Mouse (Mus musculus): ENCODE data around the gene Hemk1. TPM values are rescaled to one million over a fixed set of nuclear protein-coding genes. Genes with fewer than 3 reads are reported as not detected.
A peak's percentile ranks its signal among the peaks of the same experiment; 100 is the strongest.

Gene Hemk1
- polyA plus RNA-seq (2016; fragmentation: Nextera tagmentation; extraction: Ambion mirVana), result 12.1 and 13.4 TPM in 2 replicates

DNA sequence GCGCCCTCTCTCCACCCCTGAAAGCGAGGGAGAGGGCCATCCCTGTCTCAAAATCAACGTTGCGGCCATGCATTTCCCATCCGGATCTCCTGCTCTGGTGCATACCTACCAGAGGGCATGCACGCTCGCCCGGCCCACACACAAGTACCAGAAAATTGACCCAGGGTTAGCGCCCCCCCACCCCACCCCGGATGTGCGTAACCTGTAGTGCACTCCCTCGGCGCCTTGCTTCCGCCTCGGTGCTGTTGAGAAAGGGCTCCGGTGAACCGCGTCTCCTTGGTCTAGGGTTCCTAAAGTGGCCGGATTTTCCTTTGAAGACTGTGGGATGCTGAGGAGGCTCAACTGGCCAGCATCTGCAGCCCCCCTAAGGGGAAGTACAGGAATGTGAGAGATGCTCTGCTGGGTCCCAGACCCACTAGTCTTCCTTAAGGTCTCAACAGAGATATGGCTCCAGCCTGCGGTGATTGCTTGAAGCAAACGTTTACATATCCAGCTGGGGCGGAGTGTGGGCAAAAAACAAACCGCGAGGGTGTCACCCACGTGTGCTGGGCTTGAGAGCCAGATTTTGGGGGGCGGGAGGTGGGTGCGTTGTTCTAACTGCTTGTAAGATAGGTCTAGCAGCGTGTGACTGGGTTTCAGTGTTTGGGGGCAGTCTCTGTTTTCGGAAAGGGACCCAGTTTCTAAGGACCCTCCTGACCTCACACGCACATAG is at the start of gene Hemk1:
TSS of gene Hemk1 (minus strand) at position 179 of the 712 bp plus-strand sequence.
- no peaks in the 10 kb centered on the region for H3K9me3 ChIP-seq
- H3K27me3 ChIP-seq (ENCODE audit: insufficient read depth, poor library complexity, severe bottlenecking), result peaks cover 26% of the 10 kb centered on the region
- 5% methylated on average over 30 of the region's 30 CpGs for WGBS
- H3K27ac ChIP-seq, result peak within 1 kb of the TSS; percentile 90
- peaks cover 42% of the 10 kb centered on the region for H3K4me1 ChIP-seq (replicated peaks)
- H3K36me3 ChIP-seq, result no peaks in the 10 kb centered on the region; the same call in 1 of the 2 replicates
- H3K4me3 ChIP-seq, result peak within 1 kb of the TSS; percentile 69
- DNase-seq (ENCODE audit: low spot score), result peak; percentile 83

GRCm38 (mm10) chr9:107387708-107388107 is 49.6 kb upstream of the Hemk1 start:
- Histone ChIP-seq H3K27ac (no peak overlapping the region), H3K36me3 (no peaks in the 10 kb centered on the region), H3K27me3 (ENCODE audit: insufficient read depth, poor library complexity, severe bottlenecking) (peaks cover 69% of the 10 kb centered on the region), H3K4me1 (replicated peaks) (peaks cover 39% of the 10 kb centered on the region), H3K4me3 (no peak overlapping the region), H3K9me3 (no peaks in the 10 kb centered on the region)
- 91% methylated on average over 3 of the region's 3 CpGs for WGBS
- DNase-seq (ENCODE audit: low spot score), result no peak

DNA sequence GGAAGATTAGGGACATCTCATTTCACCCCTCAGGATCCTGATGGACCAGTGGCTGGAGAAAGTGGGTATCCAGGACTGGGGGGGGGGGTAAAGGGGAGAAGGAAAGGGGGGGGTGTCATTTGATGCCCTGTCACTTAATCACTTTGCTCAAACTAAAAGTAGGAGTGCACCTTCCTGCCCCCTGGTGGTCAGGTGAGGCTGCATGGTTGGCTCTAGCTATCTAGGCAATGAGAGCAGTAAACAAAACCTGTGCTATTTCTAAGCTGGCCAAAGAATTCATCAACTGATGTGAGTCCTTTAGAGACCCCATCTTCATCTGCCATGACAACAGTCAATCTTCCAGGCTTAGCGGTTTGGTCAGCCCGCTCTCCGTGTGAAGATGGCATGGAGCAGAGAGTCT is 48.6 kb upstream of the Hemk1 start:
- Histone ChIP-seq H3K27me3 (ENCODE audit: insufficient read depth, poor library complexity, severe bottlenecking) (peaks cover 74% of the 10 kb centered on the region), H3K36me3 (no peaks in the 10 kb centered on the region), H3K9me3 (no peaks in the 10 kb centered on the region), H3K4me3 (no peak overlapping the region), H3K27ac (no peak overlapping the region), H3K4me1 (replicated peaks) (peaks cover 39% of the 10 kb centered on the region)
- DNase-seq (ENCODE audit: low spot score), result no peak
- WGBS, result 59% methylated on average over 3 of the region's 3 CpGs

DNA sequence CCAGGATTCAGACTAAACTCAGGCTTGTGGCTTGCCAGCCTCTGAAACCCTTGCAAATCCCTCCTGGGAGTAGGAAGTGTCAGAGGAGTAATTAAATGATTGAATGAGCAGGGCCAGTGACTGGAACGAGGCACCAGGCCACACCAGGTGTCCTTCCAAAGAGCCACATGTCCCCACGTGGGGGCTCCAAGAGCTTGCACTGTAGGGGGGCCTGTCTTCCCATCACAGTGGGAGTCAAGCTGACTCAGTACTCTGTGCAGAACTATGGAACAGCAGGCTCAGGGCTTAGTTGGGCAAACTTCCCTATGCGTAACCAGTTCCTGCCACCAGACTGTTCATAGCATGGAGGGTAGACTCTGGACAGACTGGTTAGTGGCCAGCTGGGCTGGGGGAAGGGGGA is 46.2 kb upstream of the Hemk1 start:
- Histone ChIP-seq H3K27ac (no peak overlapping the region), H3K9me3 (no peaks in the 10 kb centered on the region), H3K4me1 (replicated peaks) (peaks cover 32% of the 10 kb centered on the region), H3K27me3 (ENCODE audit: insufficient read depth, poor library complexity, severe bottlenecking) (peaks cover 84% of the 10 kb centered on the region), H3K36me3 (no peaks in the 10 kb centered on the region), H3K4me3 (no peak overlapping the region)
- WGBS, result 16% methylated on average over 3 of the region's 3 CpGs
- DNase-seq (ENCODE audit: low spot score), result no peak

DNA sequence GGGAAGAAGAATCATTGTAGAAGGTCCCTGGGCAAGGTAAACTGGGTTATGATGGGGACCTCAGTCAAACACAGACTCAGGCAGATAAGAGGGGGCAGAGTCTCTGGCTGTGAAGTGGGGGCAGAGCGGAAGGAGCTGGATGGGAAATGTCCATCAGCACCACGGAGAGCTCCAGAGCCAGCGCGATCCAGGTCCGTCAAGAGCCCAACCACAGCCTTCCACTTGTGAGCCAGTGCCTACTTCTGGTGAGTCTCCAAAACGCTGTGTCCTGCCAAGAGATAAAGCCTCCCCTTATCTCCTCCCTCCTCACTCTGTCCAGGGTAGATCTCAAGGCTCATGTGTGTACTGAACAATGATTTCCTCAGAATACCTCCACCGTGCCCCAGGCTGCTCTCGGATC is 43.6 kb upstream of the Hemk1 start:
- Histone ChIP-seq H3K36me3 (no peaks in the 10 kb centered on the region), H3K4me3 (no peak overlapping the region), H3K27ac (no peak overlapping the region), H3K9me3 (no peaks in the 10 kb centered on the region), H3K27me3 (ENCODE audit: insufficient read depth, poor library complexity, severe bottlenecking) (peaks cover 95% of the 10 kb centered on the region), H3K4me1 (replicated peaks) (peaks cover 37% of the 10 kb centered on the region)
- 9% methylated on average over 8 of the region's 8 CpGs for WGBS
- peak; percentile 57 for DNase-seq (ENCODE audit: low spot score)

GRCm38 (mm10) chr9:107377961-107378512 is 39.9 kb upstream of the Hemk1 start:
- H3K9me3 ChIP-seq, result no peaks in the 10 kb centered on the region
- peak overlapping the region; percentile 69 for H3K27ac ChIP-seq
- H3K4me3 ChIP-seq, result peak overlapping the region; percentile 56
- peak; percentile 63 for DNase-seq (ENCODE audit: low spot score)
- peaks cover 97% of the 10 kb centered on the region for H3K27me3 ChIP-seq (ENCODE audit: insufficient read depth, poor library complexity, severe bottlenecking)
- WGBS, result under 1% methylated on average over 35 of the region's 35 CpGs
- no peaks in the 10 kb centered on the region for H3K36me3 ChIP-seq
- H3K4me1 ChIP-seq (replicated peaks), result peaks cover 34% of the 10 kb centered on the region

DNA sequence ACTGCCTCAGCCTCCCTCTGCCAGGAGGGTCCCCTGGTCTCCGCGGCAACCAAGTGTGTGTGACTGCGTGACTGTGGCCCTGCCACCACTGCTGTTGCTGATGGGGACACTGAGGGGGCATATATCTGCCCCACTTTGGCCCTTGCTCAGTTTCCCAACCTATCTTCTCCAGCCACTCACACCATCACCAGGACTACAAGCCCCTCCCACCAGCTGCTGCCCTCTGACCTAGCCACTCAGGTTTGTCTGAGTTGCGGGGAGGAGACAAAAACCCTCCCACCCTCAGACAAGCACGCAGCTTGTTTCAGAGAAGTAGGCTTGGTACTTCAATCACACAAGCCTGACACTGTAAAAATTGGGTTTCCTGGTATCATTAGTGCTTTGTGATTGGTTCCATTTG is 37.3 kb upstream of the Hemk1 start:
- peaks cover 92% of the 10 kb centered on the region for H3K27me3 ChIP-seq (ENCODE audit: insufficient read depth, poor library complexity, severe bottlenecking)
- 11% methylated on average over 5 of the region's 5 CpGs for WGBS

DNA sequence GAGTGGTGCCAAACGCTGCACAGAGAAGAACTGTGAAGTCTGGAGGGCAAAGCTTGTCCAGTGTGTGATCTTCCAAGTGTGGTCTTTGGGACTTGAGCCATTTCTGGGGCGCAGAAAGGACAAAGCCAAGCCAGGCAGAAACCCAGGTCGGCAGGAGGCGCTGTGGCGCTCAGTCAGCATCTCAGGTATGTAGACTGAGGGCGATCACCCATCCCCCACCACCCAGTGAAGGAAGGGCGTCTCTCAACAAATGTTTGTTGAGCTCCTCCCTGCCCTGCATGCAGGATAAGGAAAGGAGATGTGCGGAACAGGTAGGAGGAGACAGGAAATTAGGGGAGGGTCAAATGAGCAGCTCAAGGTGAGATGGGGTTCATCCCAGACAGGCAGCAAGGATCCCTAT is 36.5 kb upstream of the Hemk1 start:
- DNase-seq (ENCODE audit: low spot score), result no peak
- Histone ChIP-seq H3K27ac (no peak overlapping the region), H3K9me3 (no peaks in the 10 kb centered on the region), H3K36me3 (no peaks in the 10 kb centered on the region), H3K4me3 (no peak overlapping the region), H3K4me1 (replicated peaks) (peaks cover 48% of the 10 kb centered on the region), H3K27me3 (ENCODE audit: insufficient read depth, poor library complexity, severe bottlenecking) (peaks cover 89% of the 10 kb centered on the region)
- WGBS, result 6% methylated on average over 8 of the region's 8 CpGs

More for the DNA sequence above, 37.3 kb upstream of the Hemk1 start:
- H3K27ac ChIP-seq, result no peak overlapping the region
- 0 out of 2 replicates have a peak overlapping the region, but pooled peaks have one; percentile 1 for H3K4me3 ChIP-seq
- peak; percentile 35 for DNase-seq (ENCODE audit: low spot score)
- no peaks in the 10 kb centered on the region for H3K36me3 ChIP-seq
- peaks cover 40% of the 10 kb centered on the region for H3K4me1 ChIP-seq (replicated peaks)
- no peaks in the 10 kb centered on the region for H3K9me3 ChIP-seq

DNA sequence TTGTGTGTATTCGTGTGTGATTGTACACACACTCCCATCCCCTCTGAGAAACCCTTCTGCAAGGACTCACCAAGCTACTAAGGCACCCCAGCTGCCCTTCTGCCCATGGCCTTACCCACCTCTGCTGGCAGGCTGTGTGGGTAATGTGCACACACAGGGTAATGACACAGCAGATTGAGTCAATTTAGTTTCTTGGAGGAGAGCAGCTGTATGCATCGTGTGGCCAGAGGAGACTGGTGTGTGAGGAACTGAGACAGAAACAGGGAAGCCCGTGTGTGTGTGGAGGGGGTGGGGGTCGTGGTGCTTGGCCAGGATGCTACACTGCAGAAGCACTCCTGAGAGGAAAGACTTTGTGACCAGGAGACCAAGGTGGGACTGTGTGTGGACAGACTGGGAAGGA is 34.3 kb upstream of the Hemk1 start:
- no peaks in the 10 kb centered on the region for H3K9me3 ChIP-seq
- no peaks in the 10 kb centered on the region for H3K36me3 ChIP-seq
- 74% methylated on average over 4 of the region's 4 CpGs for WGBS
- H3K27me3 ChIP-seq (ENCODE audit: insufficient read depth, poor library complexity, severe bottlenecking), result peaks cover 89% of the 10 kb centered on the region
- DNase-seq (ENCODE audit: low spot score), result no peak
- no peak overlapping the region for H3K27ac ChIP-seq
- no peak overlapping the region for H3K4me3 ChIP-seq
- peaks cover 38% of the 10 kb centered on the region for H3K4me1 ChIP-seq (replicated peaks)

- Histone ChIP-seq H3K27ac (0 out of 2 replicates have a peak overlapping the region, but pooled peaks have one; percentile 62), H3K4me3 (no peak overlapping the region), H3K36me3 (no peaks in the 10 kb centered on the region), H3K9me3 (no peaks in the 10 kb centered on the region), H3K4me1 (replicated peaks) (peaks cover 28% of the 10 kb centered on the region), H3K27me3 (ENCODE audit: insufficient read depth, poor library complexity, severe bottlenecking) (peaks cover 82% of the 10 kb centered on the region)
- whole genome bisulfite sequencing, result 16% methylated on average over 4 of the region's 4 CpGs
- DNase-seq (ENCODE audit: low spot score), result no peak
Measured at GRCm38 (mm10) chr9:107370106-107370463, 31.9 kb upstream of the Hemk1 start.

DNA sequence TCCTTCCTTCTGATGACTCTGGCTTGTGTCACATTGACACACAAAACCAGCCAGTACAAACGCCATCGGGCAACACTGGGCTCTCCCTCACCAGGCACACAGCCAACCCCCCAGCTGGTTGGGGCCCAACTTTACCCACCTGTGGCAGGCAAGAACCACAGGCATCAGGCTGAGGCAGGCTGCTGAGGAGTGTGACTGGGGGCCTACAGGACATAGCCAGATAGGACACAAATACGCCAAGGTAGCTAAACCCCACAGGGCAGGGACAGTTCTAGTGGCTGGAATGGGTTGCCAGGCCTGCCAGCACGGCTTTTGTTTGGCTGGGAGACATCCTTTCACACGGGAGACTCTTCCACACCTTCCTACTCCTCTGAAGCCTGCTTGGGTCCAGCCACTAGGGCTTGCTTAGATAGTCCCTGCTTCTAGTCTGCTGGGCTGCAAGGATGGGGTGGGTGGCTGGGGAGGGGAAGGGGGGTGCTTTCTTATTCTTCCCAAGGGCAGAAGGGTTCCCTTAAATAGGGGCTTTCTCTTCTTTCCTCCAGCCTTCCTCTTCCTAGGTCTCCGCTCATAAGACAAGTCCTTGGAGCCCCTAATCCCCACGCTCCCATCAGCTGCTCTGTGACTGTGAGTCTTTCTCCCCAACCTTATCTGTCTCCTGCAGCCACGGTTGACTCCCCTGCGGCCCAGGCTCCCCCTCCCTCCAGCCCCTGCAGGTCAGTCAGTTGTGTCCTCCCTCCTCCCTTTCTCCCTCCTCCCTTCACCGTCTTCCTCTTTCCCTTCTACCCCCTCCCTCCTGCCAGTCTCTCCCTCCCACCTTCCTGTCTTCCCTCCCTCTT is 31.3 kb upstream of the Hemk1 start:
- 44% methylated on average over 10 of the region's 10 CpGs for WGBS
- Histone ChIP-seq H3K9me3 (no peaks in the 10 kb centered on the region), H3K4me1 (replicated peaks) (peaks cover 22% of the 10 kb centered on the region), H3K27me3 (ENCODE audit: insufficient read depth, poor library complexity, severe bottlenecking) (peaks cover 80% of the 10 kb centered on the region), H3K4me3 (no peak overlapping the region), H3K27ac (peak overlapping the region; percentile 62; the same call in 1 of the 2 replicates), H3K36me3 (no peaks in the 10 kb centered on the region)
- DNase-seq (ENCODE audit: low spot score), result no peak

DNA sequence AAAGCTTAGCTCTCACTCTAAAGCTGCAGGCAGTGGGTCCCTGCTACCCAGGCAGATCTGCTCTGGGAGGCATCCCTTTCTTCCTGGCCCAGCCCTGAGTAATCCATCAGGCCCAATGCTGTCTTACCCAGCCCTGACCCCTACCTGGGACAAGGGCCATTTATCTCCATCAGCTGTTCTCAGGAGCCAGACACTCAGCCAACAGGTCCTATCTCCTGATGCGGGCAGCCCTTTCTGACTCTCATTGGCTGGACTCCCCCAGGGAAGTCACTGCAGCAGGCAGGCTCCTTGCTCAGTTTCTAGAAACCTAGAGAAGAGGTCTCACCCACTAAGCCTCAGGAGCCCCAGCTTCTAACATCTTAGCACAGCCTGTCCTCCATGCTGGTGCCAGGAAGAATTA is 30.2 kb upstream of the Hemk1 start:
- Histone ChIP-seq H3K4me3 (no peak overlapping the region), H3K36me3 (no peaks in the 10 kb centered on the region), H3K9me3 (no peaks in the 10 kb centered on the region), H3K4me1 (replicated peaks) (peaks cover 21% of the 10 kb centered on the region), H3K27ac (no peak overlapping the region), H3K27me3 (ENCODE audit: insufficient read depth, poor library complexity, severe bottlenecking) (peaks cover 69% of the 10 kb centered on the region)
- DNase-seq (ENCODE audit: low spot score), result no peak
- WGBS, result 88% methylated on average over 1 of the region's 1 CpGs

DNA sequence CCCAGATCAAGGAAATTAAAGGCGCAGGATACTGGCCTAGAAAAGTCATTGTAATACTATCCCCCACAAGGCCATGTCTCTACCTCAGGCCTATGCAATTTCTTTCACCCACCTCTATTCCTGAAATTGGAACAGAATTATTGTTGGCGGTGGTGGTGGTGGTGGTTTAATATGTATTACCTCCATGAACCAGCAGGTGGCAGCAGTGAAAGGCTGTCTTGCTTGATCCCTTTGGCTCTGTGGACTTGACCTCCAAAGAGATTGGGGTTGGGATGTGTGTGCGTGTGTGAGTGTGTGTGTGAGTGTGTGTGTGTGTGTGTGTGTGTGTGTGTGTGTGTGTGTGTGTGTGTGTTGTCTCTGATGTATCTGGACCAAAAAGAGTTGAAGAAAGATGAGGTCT is 28.5 kb upstream of the Hemk1 start:
- 9% methylated on average over 3 of the region's 3 CpGs for WGBS
- H3K9me3 ChIP-seq, result no peaks in the 10 kb centered on the region
- no peak overlapping the region for H3K27ac ChIP-seq
- DNase-seq (ENCODE audit: low spot score), result peak; percentile 64
- H3K4me3 ChIP-seq, result no peak overlapping the region
- H3K4me1 ChIP-seq (replicated peaks), result peaks cover 17% of the 10 kb centered on the region
- peaks cover 57% of the 10 kb centered on the region for H3K27me3 ChIP-seq (ENCODE audit: insufficient read depth, poor library complexity, severe bottlenecking)
- no peaks in the 10 kb centered on the region for H3K36me3 ChIP-seq

Measured in hindbrain, embryonic 10.5 days (tissue).